Mouse (Mus musculus): ENCODE data around the gene Zfp85.
"Not testable (repeated sequence)": the region's sequence is repeated elsewhere in the genome, so short reads cannot be mapped to it uniquely, and the experiment has no call there.

Zfp85 gene

DNA sequence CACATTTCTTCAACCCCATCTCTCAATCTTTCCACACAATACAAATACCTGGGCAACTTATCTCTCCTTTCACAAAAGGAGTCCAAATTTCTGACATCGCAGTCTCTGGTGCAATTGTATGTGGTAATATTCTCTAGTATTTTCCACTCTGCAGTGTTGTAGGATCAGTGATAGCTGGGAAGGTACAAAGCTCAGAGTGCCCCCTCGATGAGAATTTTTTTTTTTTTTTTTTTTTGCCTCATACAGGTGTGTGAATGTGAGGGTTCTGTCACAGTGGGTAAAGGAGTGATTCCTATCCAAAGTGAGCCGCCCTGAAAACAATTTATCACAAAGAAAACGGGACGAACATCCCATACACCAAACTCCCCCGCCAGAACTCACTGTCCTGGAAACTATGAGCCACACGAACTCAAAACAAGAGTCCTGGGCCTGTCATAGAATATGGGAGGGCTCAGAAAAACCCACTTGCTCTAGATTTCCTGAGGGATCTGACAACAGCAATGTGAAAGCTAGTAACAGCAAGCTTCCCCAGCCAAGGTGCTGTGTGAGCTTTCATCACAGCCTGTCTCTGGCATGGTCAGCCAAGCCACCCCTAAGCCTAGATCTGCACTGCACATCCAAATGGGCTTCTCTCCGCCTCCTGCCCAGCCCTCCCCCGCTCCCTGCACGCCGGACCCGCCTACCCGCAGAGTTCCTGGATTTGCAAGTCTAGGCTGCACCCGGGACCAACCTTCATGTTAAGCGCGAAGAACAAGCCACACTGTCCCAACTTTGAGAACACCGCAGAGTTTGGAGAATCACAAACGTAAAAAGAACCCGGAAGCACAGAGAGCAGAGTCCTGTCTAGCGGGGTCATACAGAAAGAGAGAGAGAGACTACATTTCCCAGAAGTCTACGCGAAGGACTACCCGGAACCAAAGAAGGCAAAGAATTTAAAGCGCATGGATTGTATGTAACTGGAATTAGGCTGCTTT lies at the start of gene Zfp85:
TSS of gene Zfp85 (minus strand) at position 896 of the 974 bp plus-strand sequence.
- peak; percentile 77 to 82 for DNase-seq

DNA sequence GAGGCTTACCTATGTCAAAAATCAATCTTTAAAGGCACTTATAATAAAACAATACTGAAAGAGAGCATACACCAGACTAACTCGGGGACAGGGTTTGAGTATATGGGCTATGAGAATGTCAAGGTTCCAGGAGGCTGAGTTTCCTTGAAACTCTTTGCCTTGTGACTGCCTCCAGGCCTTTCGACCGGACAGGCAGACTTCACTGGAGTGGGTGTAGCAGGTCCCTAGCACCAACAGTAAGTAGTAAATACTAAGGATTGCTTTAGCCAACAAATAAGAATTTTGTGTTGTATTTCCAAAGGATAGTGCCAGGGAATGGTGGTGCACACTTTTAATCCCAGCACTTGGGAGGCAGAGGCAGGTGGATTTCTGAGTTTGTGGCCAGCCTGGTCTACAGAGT lies 44.1 kb upstream of the Zfp85 start:
- not testable (repeated sequence) for DNase-seq

DNA sequence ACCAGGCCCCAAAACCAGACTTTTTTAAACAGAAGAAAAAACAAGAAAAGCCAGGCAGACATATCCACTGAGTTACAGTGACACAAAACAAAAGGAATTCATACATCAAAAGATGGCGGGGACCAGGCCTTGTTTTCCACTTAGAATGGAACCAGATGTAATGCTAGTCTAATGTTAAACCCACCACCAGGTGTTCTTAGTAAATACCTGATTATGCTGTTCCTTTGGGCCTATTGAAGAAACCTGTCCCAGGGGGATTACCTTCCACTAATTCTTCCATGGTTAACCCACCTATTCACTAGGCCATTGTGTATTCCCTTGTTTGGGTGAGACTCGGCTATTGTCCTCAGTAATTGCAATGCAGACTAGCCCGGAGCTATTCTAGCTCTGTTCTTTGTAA lies 43.6 kb upstream of the Zfp85 start:
- no peak for DNase-seq

DNA sequence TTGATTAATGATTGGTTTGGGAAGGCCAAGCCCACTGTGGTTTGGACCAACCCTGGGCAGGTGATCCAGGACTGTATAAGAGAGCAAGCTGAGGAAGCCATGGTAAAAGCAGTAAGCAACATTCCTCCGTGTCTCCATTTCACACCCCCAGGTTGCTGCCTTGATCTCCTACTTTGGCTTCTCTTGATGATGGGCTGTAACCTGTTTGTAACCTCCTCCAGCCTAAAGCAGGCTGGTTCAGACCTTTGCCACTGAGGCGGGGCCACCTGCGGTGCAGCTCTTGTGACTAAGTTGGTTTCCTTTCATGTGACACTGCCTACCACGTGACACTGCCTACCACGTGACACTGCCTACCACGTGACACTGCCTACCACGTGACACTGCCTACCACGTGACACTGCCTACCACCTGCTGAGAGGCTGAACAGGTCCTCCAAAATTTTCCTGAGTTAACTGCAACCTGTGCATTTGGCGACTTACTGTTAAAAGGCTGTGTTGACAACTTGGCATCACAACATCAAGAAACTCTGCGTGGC lies 37.0 kb upstream of the Zfp85 start:
- DNase-seq: no peak

DNA sequence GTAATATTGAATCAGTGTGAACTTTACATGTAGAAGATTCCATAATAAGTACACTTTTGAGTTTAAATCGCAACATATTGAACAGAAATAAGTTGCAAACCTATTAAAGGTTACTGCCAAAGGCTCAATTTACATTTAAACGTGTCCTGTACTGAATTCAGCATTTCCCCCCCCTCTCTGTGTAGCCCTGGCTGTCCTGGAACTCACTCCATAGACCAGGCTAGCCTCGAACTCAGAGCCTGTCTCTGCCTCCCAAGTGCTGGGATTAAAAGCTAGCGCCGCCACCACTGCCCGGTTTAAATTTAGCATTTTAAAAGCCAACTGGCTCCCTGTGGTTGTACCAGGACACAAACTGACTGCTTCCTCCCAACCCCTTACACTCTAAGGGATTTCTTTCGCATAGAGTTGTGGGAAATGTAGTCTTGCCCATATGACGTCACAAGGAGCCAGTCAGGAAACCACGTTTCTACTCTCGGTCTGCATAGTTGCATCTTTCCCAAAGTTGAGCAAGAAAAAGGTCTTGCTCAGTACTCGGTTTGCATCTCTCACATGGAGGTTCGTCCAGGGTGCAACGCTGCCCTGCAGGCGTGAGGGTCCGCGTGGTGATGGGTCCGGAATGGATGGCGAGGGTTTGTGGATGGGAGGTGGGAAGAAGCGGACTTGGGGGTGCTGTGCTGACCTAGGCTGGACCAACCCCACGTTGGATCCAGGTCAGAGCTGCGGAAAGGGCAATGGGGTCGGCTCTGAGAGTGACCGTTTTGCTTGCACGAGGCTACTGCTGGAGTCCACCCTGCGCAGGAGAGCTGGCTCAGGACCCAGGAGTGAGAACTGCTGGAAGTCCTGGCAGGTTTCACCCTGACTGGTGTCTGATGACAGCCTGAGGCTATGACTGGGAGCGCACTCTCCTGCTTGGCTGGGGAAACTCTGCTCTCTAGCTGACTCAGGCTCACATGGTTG lies 24.5 kb upstream of the Zfp85 start, which contains the start of gene Zfp493:
TSS of gene Zfp493 (plus strand) at position 429 of the 957 bp plus-strand sequence.
- peak; percentile 51 to 65 for DNase-seq

DNA sequence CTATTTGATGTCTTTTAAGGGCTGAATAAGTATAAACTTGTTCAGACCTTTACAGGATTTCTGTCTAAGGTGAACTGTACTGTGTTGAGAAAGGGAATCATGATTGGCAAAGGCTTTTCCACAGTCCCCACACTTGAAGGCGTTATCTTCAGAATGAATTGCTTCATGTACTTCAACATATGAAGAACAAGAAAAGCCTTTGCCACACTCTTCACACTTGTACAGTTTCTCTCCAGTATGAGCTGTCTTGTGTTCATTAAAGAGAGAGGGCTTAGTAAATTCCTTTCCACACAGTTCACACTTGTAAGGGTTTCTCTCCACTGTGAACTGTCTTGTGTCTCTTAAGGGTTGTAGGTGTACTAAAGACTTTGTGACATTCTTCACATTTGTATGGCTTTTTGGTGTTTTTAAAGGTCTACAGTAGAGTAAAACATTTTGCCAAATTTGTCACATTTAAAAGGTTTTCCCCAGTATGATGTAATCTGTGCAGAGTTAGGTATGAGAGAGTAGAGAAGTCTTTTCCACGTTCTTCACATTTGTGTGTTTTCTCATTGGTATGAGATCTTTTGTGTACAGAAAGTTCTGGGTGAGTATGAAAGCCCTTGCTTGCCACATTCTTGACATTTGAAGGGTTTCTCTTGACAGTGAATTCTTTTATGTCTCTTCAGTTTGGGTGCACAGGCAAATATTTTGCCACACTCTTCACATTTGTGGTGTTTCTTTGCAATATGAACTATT lies 8.2 kb upstream of the Zfp85 start:
- DNase-seq: no peak

DNA sequence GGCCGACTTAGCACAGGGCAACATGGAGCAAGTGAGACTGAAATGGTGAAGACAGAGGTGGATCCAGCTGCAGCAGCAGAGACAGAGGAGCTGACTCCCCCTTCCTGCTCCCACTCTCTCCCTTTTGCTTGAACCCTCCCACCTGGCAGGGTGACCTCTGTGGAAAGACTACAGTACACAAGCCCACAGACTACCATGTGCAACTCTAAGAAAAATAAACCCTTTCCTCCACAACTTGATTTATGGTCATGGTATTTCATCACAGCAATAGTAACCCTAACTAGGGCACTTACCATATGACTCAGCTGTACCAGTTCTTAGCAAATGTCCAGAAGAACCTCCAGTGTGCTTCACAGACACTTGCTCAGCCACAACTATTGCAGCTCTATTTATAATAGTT lies 4.9 kb upstream of the Zfp85 start:
- DNase-seq: no peak

GRCm38 (mm10) chr13:67755761-67756160 lies 733 bp upstream of the Zfp85 start:
- DNase-seq: no peak

DNA sequence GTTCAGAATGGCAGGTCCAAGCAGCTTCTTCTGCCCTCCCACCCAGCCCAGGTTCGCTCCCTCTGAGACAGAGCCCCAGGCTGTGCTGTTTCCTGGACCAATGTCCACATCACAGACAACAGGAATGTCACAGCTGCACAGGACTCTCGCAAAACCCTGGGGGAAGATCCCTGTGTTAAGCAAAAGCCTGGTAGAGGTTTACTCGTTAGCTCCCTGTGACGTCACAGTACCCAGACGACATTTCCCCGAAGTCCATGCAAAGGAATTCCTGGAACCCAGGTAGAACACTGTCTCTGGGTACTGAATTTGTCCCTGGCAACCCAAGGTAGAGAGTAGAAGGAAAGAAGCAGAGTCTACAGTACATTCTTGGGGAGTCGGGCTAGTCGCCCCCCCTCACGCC lies 11.1 kb downstream of the Zfp85 start:
- no peak for DNase-seq

GRCm38 (mm10) chr13:67742941-67743340 lies 12.1 kb downstream of the Zfp85 start:
- DNase-seq: no peak

- not testable (repeated sequence) for DNase-seq
Measured at GRCm38 (mm10) chr13:67734391-67734790, 20.6 kb downstream of the Zfp85 start.

DNA sequence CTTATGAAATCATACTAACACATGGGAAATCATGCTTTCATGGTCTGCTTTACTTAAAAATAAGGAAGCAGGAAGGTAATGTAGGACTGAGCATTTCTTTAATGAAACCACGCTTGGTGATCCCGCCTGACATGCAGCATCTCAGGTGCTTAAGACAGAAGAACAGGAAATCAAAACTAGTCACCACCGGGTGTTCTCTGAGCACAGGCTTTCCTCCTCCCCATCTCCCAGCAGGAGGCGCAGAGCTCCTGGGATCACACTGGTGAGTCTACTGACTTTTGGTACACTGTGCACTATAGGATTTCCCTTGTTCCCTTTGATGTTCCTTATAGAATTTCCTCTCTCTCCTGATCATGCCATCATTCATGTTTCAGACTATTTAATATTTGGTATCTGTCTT lies 25.6 kb downstream of the Zfp85 start:
- peak; percentile 61 to 73 for DNase-seq

DNA sequence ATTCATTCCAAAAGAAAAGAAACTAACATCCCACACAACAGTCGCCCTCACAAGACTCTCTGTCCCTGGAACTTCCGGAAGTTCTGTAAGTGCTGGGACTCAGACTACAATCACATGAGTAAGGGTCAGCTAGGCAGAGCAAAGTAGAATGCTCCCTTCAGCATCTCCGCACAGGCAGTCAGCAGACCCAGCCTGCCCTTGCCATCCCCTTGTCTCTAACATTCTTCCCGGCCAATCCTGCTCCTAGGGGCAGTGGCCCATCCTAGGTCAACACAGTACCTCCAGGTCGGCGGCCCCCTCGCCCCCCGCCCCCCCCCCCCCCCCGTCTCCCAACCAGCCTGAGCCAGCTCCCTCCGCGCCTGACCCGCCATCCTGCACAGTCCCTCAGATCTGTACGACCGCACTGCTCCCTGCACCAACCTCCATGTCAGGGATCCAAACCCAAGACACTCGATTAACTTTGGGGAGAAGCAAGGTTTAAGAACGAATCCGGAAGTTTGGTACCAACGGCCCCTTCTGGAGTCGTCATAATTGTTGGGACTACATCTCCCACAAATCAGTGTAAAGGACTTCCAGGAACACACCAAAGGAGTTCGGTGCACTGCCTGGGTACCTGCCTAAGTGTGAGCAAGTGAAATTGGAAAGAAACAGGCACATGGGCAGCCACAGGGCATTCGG lies 26.2 kb downstream of the Zfp85 start, which contains the start of gene Zfp65:
TSS of gene Zfp65 (minus strand) at position 533 of the 678 bp plus-strand sequence.
- DNase-seq: peak; percentile 55 to 71

DNA sequence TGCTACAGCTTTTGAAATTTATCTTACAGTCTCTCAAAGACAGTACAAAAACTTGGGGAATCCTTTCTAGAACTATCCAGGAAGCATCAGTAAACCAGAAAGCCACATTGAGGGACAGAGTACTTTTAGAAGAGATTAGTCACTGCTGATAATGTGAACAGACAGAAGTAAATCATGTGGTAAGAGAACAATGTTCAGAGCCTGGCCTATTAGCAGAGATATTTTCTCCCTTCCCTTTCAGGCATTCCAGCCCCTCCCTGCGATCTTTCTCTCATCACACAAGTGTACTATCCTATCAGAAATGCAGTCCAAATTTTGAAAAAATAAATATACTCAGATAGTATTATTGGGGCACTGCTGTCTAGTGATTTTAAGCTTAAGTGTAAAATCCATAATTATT lies 26.9 kb downstream of the Zfp85 start:
- no peak for DNase-seq

- DNase-seq: not testable (repeated sequence)
Measured at GRCm38 (mm10) chr13:67725331-67725730, 29.7 kb downstream of the Zfp85 start.

GRCm38 (mm10) chr13:67723848-67724479 lies 31.1 kb downstream of the Zfp85 start:
- DNase-seq: peak; percentile 92 to 93
